Mouse (Mus musculus) thymus, postnatal 0 days (tissue): Measurements from ENCODE around the gene Galt. TPM values are rescaled to one million over a fixed set of nuclear protein-coding genes. Genes with fewer than 3 reads are reported as not detected.
A peak's percentile ranks its signal among the peaks of the same experiment; 100 is the strongest.
"Not testable (repeated sequence)": the region's sequence is repeated elsewhere in the genome, so short reads cannot be mapped to it uniquely, and the experiment has no call there.

Source experiments
- DNase-seq: peaks from one replicate; pipeline ENCODE4 v3.0.0-alpha.2; 2015; ENCODE audit warnings: low spot score
- polyA plus RNA-seq: library from polyadenylated mRNA; unstranded; fragments of >200 nt; fragmentation: Nextera tagmentation; extraction: Ambion mirVana; gene quantifications from 2 replicates; pipeline ENCODE4 v1.2.1, GENCODE M21; 2015

Gene Galt
- polyA plus RNA-seq, 1 experiment from 2014 or later, result 49.3 TPM

DNA sequence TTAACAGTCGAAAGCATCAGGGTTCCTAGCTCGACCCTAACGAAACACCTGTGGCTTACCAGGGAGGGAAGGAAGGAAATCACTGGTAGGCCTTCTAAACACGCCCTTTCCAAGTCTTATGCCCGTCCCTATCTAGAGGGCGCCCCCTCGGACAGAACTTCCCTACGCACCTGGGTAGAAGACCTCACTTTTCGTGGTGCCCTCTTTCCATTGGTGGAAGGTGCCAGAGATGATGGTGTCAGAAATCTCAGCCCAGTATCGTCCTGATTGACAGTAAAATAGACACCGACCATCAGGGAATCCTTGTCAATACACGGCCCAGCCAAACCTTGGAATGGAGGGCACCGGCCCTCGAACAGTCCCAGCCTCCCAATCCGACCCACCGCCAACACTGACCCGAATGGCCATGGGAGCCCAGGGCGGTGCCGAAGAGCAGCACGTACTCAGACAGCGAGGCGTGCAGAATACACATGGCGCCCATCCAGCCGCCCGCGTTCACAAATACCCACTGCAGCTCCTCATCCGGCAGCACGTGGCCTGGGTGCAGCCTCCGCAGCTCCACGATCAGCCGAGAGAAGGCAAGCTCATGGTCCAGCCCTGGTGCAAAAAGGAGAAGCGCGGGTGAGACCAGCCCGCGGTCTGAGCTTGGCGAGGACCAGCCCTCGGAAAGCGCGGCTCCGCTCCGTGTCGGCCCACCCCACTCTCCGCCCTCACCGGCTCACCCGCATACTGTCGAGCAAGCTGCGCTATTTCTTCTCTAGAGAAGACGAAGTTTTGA is 14.5 kb upstream of the Galt start:
- DNase-seq, result peak; percentile 36

DNA sequence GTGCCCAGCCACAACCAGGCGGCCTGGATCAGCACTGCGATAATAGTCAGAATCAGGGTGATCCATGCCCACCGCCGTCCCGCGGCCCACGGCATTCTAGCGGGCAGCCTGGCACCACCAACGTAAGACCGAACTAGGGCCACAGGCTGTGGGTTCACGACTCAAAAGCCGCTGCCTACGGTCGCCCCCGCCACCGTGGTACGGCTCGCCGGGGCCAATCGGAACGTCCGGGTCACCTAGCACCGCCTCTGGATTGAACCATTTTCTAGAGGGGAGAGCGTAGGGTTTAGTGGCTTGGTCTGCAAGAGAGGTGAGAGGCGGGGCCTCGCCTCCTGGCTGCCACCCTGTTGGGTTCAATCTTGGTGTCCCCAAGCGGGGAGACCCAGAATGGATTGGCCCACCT is 13.9 kb upstream of the Galt start:
- peak; percentile 96 for DNase-seq

DNA sequence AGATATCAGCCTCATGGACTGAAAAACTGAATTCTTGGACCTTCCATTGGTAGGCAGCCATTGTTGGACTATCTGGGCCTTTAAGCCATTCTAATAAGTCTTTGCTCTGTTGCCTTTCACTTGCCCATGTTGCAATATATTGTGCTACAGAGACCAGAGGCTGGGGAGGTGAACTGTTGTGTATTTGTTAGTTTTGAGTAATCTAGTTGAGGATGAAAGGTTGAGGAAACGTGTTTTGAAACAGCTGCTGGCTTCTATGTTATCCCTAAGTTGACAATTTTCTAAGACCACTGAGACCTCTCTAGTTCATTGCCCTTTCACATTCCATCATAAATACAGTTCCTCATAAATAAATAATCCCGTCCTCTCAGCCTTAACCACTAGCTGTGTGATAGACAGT is 10.9 kb upstream of the Galt start:
- no peak for DNase-seq

DNA sequence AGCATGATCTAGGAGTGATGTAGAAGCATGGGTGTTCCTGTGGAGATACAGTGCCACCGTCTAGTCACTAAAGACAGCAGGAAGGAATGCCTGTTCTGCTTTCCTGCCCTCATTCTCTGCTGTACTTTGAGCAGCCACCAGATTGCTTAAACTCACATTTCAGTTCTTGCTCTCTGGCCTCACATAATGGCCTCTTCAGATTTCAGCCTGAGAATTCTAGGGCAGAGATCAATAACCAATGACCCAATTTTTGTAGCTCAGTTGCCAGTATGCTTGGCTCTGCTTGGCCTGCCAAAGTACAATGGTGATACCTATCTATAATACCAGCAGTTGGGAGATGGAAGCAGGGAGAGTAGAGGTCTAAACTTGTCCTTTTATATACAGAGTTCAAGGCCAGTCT is 10.0 kb upstream of the Galt start:
- no peak for DNase-seq

DNA sequence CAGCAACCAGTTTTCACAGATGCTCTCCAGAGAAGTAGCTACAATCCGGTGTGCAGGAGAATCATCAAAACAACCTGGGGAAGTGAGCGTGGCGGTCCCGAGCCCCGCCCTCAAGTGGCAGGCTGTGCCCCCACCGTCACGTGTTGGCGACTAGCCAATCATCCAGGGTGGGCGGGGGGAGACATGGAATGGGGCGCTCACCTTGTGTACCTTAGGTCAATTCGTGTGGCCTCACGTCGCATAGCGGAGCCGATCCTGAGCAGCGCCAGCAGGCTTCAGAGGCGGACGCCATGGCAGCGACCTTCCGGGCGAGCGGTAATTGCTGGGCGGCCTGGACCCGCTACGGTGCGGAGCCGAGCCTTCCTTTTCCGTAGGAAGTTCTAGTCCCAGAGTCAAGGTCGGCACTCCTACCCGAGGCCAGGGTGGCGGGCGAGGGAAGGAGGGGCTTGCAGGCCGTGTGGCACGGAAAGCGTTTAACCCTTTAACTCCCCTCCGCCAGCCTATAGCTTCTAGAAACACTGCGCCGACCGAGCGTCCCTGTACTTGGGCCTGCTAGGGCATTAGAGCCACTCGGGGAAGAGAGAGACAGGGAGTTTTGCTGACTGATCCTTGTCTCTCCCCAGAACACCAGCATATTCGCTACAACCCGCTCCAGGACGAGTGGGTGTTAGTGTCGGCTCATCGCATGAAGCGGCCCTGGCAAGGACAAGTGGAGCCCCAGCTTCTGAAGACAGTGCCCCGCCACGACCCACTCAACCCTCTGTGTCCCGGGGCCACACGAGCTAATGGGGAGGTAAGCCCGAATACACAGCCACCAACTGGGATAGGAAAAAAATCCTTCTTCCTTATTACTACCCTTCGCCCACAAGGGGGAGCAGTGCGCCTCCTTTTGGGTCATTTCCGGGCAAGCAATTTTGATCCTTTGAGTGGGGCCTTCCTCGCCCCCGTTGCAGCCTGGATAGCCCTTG is 594 bp downstream of the Galt start, which contains the start of gene Sigmar1:
Sigmar1 (minus strand) TSS at position 820 of the 968 bp plus-strand sequence.
- DNase-seq, result peak; percentile 93

DNA sequence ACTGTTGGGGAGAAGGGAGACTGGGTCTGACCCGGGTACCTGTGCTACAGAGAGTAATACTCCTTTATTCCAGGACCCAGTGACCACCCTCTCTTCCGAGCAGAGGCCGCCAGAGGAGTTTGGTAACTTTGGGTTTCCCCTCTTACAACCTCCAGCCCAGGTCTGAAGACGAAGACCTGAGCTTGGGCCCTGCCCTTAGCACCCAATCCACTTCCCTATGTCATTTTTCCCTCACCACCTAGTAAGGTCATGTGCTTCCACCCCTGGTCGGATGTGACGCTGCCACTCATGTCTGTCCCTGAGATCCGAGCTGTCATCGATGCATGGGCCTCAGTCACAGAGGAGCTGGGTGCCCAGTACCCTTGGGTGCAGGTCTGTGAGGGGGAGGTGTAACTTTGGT is 1.4 kb downstream of the Galt start:
- no peak for DNase-seq

DNA sequence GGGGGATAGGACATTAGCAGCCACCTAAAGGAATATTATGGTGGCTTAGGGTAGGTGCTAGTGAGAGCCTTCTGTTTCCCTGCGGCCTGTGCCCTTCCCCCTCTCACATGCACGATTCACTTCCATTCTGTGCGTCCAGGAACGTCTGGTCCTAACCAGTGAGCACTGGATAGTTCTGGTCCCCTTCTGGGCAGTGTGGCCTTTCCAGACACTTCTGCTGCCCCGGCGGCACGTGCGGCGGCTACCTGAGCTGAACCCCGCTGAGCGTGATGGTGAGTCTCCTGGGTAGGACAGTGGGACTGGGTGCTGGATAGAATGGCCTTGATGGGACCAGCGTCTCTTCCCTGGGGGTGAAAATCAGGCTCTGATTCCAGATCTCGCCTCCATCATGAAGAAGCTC is 2.3 kb downstream of the Galt start:
- no peak for DNase-seq

DNA sequence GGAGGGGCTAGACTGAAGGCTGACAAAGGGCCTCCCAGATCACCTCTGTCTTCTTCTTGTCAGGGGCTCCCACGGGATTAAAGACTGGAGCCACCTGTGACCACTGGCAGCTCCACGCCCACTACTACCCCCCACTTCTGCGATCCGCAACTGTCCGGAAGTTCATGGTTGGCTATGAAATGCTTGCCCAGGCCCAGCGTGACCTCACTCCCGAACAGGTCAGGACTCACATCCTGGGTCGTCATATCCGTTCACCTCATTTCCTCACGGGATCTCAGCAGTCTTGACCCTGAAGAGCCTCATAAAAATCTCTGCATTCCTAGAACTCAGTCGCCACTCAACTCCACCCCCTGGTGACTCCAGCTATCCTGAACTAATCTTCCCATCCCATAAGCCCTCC is 3.0 kb downstream of the Galt start:
- no peak for DNase-seq

DNA sequence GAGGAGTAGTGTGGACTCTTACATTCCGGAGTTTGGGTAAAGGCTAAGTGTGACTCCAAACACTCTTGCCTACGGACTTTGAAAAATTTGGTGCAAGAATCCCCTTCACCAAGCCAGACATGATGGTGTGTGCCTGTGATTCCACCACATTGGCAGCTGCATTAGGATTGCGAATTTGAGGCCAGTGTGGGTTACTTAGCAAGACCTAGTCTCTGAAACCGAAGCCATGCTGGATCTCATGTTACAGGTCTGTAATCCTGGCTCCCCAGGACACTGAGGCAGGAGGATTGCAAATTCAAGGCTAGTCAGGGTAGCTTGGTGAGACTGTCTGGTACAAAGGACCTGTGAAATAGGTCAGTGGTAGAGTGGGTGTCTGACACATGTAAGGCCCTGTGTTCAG is 3.7 kb downstream of the Galt start:
- no peak for DNase-seq

DNA sequence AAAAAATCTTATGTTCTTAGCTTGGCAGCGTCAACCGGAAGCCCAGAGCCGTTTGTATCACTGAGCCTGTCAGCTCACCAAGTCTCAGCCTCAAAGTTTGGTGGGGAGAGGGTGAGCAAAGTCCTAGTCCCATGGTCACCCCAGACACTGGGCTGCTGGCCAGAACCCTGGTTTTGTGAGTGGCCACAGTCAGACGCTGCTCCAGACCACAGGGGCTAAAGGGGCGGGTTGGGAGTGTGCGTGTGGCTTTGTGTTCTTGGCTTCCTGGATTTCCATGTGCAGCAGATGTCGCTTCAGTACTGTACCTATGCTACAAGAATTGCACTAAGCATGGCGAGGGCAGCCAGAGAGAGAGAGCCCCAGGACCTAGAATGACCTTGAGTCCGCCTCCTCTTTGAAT is 4.2 kb downstream of the Galt start:
- DNase-seq, result no peak

DNA sequence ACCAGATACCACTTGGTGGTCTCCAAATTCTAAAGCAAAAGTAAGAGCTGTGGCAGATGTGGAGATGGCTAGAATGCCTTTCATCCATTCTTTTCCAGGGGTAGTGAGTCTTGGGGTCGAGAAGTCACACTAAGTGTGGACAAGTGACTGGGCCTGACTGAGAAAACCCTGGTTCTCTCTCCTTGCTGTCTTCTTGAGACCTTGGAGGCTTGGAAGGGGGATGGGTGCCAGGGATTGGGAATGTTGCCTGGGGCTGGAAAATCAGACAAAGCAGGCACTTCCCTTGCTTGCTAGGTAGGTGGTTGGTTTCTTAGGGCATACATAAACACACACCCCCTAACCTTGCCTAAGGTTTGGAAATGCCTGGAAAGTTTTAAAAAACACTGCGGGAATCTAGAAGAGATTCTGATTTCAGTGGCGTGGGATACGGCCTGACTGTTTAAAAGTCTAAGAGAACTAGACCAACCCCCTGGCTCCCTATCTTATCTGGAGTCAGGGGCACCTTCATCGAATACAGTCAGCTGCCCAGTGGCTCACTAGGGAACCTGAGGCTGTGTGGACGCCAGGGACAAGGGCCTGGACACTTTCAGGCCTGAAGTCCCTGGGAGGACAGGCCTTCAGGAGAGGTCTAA is 4.7 kb downstream of the Galt start:
- no peak for DNase-seq

DNA sequence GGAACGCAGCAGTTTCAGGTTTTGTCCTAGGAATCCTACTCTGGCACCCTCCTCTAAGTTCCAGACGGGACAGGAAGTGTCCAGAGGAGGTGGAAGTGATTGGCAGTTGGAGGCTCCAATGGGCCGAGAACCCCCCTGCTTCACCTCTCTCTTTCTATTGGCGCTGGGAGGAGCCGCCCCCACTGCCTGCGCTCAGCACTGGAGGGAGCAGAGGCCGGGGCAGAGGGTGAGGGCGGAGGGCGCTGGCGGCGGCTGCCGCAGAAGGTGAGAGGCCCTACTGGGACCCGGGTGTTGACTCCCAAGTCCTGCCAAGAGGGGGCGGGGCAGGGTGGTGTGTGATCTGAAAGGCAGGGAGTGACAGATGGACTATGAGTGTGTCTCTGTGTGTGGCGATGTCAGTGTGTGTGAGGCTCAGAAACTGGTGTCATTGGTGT is 5.3 kb downstream of the Galt start:
- peak; percentile 68 for DNase-seq

DNA sequence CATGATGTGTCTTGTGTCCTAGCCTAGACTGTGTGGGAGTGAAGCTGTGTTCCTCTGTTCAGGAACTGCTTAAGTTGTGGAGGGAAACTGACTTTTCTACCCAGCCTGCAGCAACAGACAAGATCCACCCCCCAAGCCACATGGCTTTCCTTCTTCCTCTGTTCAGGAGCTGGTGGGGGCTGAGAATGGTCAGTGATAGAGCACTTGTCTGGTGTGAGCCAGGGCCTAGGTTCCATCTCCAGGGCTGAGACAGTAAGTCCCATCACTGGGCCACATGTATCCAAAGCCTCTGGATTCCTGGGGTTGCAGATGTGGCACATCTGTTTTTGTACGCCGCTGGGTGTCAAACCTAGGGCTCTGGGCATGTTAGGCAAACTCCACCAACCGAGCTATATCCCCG is 5.9 kb downstream of the Galt start:
- DNase-seq, result no peak

DNA sequence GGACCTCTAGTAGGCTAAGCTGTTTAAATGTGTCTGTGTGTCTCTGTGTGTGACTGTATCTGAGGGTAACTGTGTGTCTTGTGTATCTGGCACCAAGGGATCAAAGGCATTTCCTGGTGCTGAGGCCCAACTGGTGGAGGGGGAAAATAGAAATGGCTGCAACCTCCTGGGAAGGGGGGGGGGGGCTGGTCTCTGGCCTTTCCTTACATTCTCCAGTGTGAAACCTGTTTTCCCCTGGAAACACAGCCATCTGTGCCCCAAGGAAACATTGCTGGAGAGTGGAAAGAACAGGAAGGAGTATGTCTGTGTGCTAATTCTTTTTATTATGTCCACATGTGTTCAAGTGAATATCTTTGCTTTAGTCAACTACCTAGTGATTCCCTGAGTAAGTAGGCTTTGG is 6.7 kb downstream of the Galt start:
- DNase-seq, result no peak

DNA sequence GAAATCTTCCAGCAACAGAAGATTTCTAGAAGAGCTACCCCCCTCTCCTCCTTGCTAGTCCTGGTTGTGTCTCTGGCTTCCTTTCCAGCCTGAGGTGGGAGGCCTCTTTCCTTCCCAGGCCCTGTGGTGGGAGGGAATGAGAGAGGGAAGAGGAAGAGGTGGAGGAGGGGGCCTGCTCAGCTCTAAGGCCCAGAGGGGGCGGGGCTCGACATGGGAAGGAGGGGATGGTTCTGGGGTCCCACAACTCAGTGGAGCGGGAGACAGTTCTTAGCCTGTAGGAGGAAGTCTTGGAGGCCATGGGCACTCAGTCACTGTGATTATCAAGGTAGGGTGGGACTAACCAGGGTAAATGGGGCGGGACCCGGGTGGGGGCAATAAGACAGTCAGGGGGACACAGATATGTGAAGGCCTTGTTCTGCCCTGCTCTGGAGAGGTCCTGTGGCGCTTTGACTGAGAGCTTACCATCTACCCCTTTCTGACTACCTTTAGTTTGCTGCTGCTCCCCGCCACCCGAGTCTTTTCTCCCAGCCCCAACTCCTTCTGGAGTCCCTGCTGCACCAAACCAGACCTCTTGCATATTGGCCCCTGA is 7.2 kb downstream of the Galt start:
- DNase-seq, result no peak

DNA sequence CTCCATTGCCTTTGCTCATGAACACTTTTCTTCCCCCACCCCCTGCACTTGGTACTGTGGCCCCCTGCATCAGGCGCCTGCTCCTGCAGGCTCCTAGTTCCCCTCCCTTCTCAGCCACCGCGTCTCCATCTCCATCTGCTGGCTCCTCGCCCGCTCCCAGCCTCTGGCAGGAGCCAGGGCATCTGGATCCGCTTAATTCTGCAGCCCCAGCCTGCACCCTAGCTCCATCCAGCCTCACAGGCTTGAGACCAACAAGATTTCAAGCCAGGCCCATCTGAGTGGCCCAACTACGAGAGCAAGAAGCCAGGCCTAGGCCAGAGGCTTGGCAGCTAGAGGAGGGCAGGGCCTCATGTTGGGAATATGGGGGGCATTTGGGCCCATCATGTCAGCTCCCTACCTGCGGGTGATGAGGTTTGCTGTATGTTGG is 7.7 kb downstream of the Galt start:
- DNase-seq, result not testable (repeated sequence)

DNA sequence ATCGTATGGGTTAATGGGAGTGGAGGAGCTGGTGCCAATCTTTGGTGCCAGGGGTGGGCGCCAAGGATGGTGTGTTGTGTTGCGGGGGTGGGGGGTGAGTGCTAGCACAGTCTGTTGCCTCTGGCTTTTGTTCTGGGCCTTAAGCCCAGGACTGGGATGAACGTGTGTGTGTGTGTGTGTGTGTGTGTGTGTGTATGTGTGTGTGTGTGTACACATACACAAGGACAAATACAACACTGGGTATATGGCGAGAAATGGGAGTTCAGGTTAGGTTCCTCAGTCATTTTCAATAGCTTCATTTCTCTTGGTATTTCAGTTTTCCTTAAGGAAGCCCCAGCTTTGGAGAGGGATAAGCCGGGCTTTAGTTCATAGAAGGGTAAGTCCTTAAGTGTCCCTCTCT is 8.1 kb downstream of the Galt start:
- DNase-seq, result not testable (repeated sequence)

DNA sequence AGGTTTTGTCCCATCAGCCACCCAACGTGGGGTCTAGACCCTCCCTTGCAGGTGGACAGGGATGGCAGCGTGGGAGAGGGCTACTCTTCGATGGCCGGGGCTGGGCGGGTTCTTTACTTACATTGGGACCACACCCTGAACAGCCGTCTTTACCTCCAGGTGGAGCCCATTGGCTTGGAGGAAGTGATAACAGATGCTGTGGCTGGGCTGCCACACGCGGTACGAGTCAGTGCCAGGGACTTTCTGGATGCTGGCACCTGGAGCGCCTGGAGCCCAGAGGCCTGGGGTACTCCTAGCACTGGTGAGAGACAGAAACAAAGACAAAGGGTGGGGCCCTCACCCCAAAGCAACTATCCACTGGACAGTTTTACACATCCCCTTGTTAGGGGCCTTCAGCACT is 12.3 kb downstream of the Galt start:
- not testable (repeated sequence) for DNase-seq

DNA sequence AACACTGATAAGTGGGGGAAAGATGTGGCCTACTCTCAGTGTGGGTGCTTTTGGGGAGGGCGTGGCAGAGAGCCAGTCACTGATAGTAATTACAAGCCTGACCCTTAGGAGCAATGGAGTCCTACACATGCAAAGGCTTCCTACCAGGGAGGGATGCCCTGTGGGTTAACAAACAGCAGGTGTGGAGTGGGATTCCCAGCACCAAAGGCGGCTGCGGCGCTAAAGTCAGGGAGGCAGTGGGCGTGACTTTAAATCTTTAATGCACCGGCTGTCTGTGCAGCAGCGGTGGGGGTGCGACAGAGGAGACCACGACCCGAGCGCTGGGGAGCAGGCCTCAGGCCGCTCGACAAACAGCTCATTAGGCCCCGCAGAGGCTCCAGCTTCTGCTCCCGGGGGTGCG is 17.9 kb downstream of the Galt start:
- not testable (repeated sequence) for DNase-seq

DNA sequence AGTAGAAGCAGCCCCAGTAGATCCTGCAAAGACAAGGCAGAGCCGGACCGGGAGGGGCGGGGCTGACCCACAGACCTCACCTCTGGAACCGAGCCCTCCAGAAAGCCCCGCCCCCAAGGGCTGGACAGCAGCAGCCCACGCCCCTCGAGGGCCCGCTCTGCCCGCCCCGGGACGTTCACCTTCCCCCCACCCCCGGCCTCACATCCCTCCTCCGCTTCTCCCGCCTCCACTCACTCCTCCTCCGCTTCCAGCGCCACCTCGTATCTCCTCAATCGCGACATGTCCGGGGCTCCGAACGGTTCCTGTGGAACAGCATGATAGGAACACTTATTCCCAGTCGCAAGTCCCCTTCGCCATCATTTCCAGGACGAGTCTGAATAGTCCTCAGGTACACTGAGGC is 18.5 kb downstream of the Galt start:
- not testable (repeated sequence) for DNase-seq

DNA sequence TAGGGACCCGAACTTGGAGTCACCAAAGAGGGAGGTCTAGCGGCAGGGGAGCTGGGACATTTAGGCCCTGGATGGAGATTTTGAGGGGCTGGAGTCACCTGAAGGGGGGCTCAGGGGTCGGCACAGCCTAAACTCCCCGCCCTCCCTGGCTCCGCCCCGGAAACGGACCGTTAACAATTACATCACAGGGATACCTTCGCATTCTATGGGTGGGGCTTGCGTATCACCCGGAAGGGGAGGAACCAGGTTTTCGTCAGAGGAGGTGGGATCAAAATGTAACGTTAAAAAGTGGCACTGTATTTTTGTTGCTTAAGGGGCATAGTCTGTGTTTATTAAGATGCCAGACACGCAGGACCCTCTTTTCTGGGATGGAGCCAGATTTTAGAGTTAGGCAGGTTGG is 19.0 kb downstream of the Galt start, which contains the start of gene Ccl27a:
Ccl27a (minus strand) TSS at position 246 of the 400 bp plus-strand sequence.
- peak; percentile 83 for DNase-seq
